Mouse (Mus musculus) stomach, postnatal 0 days (tissue): ENCODE data around the gene Mrps35.

Experiments used
- CTCF ChIP-seq: IDR thresholded peaks from 2 replicates; pipeline ENCODE4 v1.5.1; 2016; ENCODE audit warnings: antibody characterized with exemption, low read depth, mild to moderate bottlenecking, moderate library complexity
- EP300 ChIP-seq: optimal IDR thresholded peaks from 2 replicates; pipeline ENCODE3; 2016; ENCODE audit warnings: antibody characterized with exemption

- TF ChIP-seq EP300 = no peak
- no peak for TF ChIP-seq CTCF
Observed at GRCm38 (mm10) chr6:146995878-146996277, 46.7 kb upstream of the Mrps35 start.
